Mouse (Mus musculus) heart, adult 2 months (tissue): ENCODE results near the gene Large1.

Source experiments
- CTCF ChIP-seq: fragments of 200-600 bp; IDR thresholded peaks from 2 replicates; pipeline ENCODE4 v1.8.1; 2022; ENCODE audit warnings: antibody characterized with exemption, mild to moderate bottlenecking, moderate library complexity
- EP300 ChIP-seq: fragments of 200-500 bp; IDR thresholded peaks from 2 replicates; pipeline ENCODE4 v1.6.1; 2011; ENCODE audit warnings: low read depth, low read length, control low read depth; ENCODE audit not compliant: insufficient read depth
- POLR2A ChIP-seq: fragments of 200-500 bp; IDR thresholded peaks from 2 replicates; pipeline ENCODE4 v1.6.1; 2011; ENCODE audit warnings: mild to moderate bottlenecking, low read depth, low read length, control low read depth; ENCODE audit not compliant: insufficient read depth

DNA sequence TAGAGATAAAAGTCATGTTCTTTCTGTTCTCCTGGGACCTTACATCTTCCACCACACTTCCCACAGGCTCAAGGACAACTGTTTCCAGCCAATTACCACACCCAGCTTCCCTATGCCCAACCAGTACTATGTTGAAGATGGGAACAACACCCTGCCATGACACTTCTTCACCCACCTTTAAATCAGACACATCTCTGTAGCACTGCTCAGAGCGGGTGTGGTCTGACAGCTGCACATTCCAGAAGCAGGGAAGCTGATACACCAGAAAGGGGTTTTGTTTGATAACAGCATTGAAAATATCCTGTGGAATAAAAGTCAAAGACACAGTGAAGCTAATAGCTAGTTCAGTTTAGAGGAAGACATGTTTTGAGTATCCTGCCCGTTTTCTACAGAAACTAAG is 470.3 kb downstream of the Large1 start:
- no peak for TF ChIP-seq CTCF
- TF ChIP-seq EP300 = no peak
- no peak for TF ChIP-seq POLR2A
